Mouse (Mus musculus) stomach, postnatal 0 days (tissue): ENCODE measurements around the gene Hnrnpa1.
A peak's percentile ranks its signal among the peaks of the same experiment; 100 is the strongest.

Experiments
- CTCF ChIP-seq: IDR thresholded peaks from 2 replicates; pipeline ENCODE4 v1.5.1; 2016; ENCODE audit warnings: antibody characterized with exemption, low read depth, mild to moderate bottlenecking, moderate library complexity
- EP300 ChIP-seq: optimal IDR thresholded peaks from 2 replicates; pipeline ENCODE3; 2016; ENCODE audit warnings: antibody characterized with exemption

DNA sequence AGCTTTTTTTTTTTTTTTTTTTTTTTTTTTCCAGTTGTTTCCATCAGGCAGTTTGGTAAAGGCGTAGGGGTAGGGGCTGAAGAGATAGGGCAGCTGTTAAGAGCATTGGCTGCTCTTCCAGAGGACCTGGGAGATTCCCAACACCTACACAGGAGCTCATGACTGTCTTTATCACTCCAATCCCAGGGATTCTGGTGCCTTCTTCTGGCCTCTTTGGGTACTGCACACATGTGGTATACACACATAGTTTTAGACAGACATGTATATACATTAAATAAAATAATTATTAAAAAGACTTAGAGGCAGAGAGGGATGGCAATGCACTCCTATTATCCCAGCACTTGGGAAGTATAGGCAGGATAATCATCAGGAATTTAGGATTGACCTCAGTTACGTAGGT is 53.1 kb downstream of the Hnrnpa1 start:
- TF ChIP-seq CTCF, result peak; percentile 41
- TF ChIP-seq EP300, result no peak
